Mouse (Mus musculus) 3T3-L1 (cell line): Measurements from ENCODE around the gene Kcnip3.

Experiments used
- DNase-seq: peaks from one replicate; pipeline ENCODE4 v3.0.0-alpha.2; 2015; ENCODE audit warnings: low read depth, low spot score

The Kcnip3 gene

GRCm38 (mm10) chr2:127522006-127522441 is at the start of gene Kcnip3:
Gene Kcnip3 (minus strand): TSS chr2:127522094.
- DNase-seq = no peak

GRCm38 (mm10) chr2:127559070-127559966 is 37.4 kb upstream of the Kcnip3 start:
- DNase-seq = peak; percentile 83

- no peak for DNase-seq
Measured at GRCm38 (mm10) chr2:127551078-127551477, 29.2 kb upstream of the Kcnip3 start.

GRCm38 (mm10) chr2:127550446-127550845 is 28.6 kb upstream of the Kcnip3 start:
- DNase-seq = no peak

- DNase-seq = peak; percentile 17
Measured at GRCm38 (mm10) chr2:127549711-127550110, 27.8 kb upstream of the Kcnip3 start.

- no peak for DNase-seq
Measured at GRCm38 (mm10) chr2:127548342-127549074, 26.6 kb upstream of the Kcnip3 start.

- DNase-seq = no peak
Measured at GRCm38 (mm10) chr2:127541697-127542096, 19.8 kb upstream of the Kcnip3 start.

GRCm38 (mm10) chr2:127541185-127541584 is 19.3 kb upstream of the Kcnip3 start, which contains the start of gene Prom2:
Gene Prom2 (minus strand): TSS chr2:127541467.
- DNase-seq = no peak

GRCm38 (mm10) chr2:127539494-127539893 is 17.6 kb upstream of the Kcnip3 start:
- peak; percentile 21 for DNase-seq

GRCm38 (mm10) chr2:127537548-127537947 is 15.7 kb upstream of the Kcnip3 start:
- peak; percentile 51 for DNase-seq

GRCm38 (mm10) chr2:127535363-127535762 is 13.5 kb upstream of the Kcnip3 start:
- DNase-seq = no peak

GRCm38 (mm10) chr2:127532379-127532778 is 10.5 kb upstream of the Kcnip3 start:
- peak; percentile 63 for DNase-seq

- DNase-seq = no peak
Measured at GRCm38 (mm10) chr2:127531592-127531991, 9.7 kb upstream of the Kcnip3 start.

- no peak for DNase-seq
Measured at GRCm38 (mm10) chr2:127530418-127530817, 8.5 kb upstream of the Kcnip3 start.

GRCm38 (mm10) chr2:127525004-127525775 is 3.3 kb upstream of the Kcnip3 start:
- DNase-seq = no peak

- DNase-seq = no peak
Measured at GRCm38 (mm10) chr2:127523950-127524729, 2.2 kb upstream of the Kcnip3 start.

- DNase-seq = no peak
Measured at GRCm38 (mm10) chr2:127521172-127522005, 505 bp downstream of the Kcnip3 start.

GRCm38 (mm10) chr2:127520123-127520522 is 1.8 kb downstream of the Kcnip3 start:
- DNase-seq = no peak

GRCm38 (mm10) chr2:127519308-127519707 is 2.6 kb downstream of the Kcnip3 start:
- no peak for DNase-seq

- no peak for DNase-seq
Measured at GRCm38 (mm10) chr2:127518831-127519230, 3.1 kb downstream of the Kcnip3 start.
